Mouse (Mus musculus): ENCODE results near the gene F11. TPM values are rescaled to one million over a fixed set of nuclear protein-coding genes. Genes with fewer than 3 reads are reported as not detected.
A peak's percentile ranks its signal among the peaks of the same experiment; 100 is the strongest.

F11 gene
- total RNA-seq (2021), result under 1 TPM in 1 of 2 experiments, not detected in 1; 0.11 TPM
- long read RNA-seq, experiment 1, result 0 reads
- long read RNA-seq, experiment 2, result 0 reads

GRCm38 (mm10) chr8:45261920-45262319 is at the start of gene F11:
TSS of gene F11 (minus strand) at chr8:45262031.
- DNase-seq, result no peak

GRCm38 (mm10) chr8:45310967-45311366 is 49.1 kb upstream of the F11 start:
- DNase-seq, result no peak

GRCm38 (mm10) chr8:45308366-45308765 is 46.5 kb upstream of the F11 start, which contains the start of gene Gm45753:
TSS of gene Gm45753 (minus strand) at chr8:45308466.
- no peak for DNase-seq

- DNase-seq, result no peak
Measured at GRCm38 (mm10) chr8:45305479-45305878, 43.6 kb upstream of the F11 start.

- DNase-seq, result no peak
Measured at GRCm38 (mm10) chr8:45304354-45304753, 42.5 kb upstream of the F11 start.

- DNase-seq, result no peak
Measured at GRCm38 (mm10) chr8:45302390-45302789, 40.6 kb upstream of the F11 start.

- DNase-seq, result no peak
Measured at GRCm38 (mm10) chr8:45295276-45295675, 33.4 kb upstream of the F11 start.

- DNase-seq, result no peak
Measured at GRCm38 (mm10) chr8:45294687-45295086, 32.9 kb upstream of the F11 start, which contains the start of gene Klkb1. TSS of gene Klkb1 (minus strand) at chr8:45294859.

GRCm38 (mm10) chr8:45291790-45292189 is 30.0 kb upstream of the F11 start:
- no peak for DNase-seq

- DNase-seq, result no peak
Measured at GRCm38 (mm10) chr8:45281630-45282029, 19.8 kb upstream of the F11 start.

GRCm38 (mm10) chr8:45277453-45277852 is 15.6 kb upstream of the F11 start:
- no peak for DNase-seq

GRCm38 (mm10) chr8:45274317-45274716 is 12.5 kb upstream of the F11 start:
- no peak for DNase-seq

- DNase-seq, result no peak
Measured at GRCm38 (mm10) chr8:45269056-45269455, 7.2 kb upstream of the F11 start.

GRCm38 (mm10) chr8:45268485-45268884 is 6.7 kb upstream of the F11 start:
- DNase-seq, result no peak

- peak; percentile 13 for DNase-seq
Measured at GRCm38 (mm10) chr8:45267611-45268391, 6.0 kb upstream of the F11 start.

- DNase-seq, result no peak
Measured at GRCm38 (mm10) chr8:45266993-45267392, 5.2 kb upstream of the F11 start.

- DNase-seq, result no peak
Measured at GRCm38 (mm10) chr8:45264918-45265317, 3.1 kb upstream of the F11 start.

- no peak for DNase-seq
Measured at GRCm38 (mm10) chr8:45262851-45263250, 1.0 kb upstream of the F11 start.

- no peak for DNase-seq
Measured at GRCm38 (mm10) chr8:45258421-45258820, 3.4 kb downstream of the F11 start.

- no peak for DNase-seq
Measured at GRCm38 (mm10) chr8:45255040-45255439, 6.8 kb downstream of the F11 start.

- DNase-seq, result no peak
Measured at GRCm38 (mm10) chr8:45254194-45254842, 7.5 kb downstream of the F11 start.

GRCm38 (mm10) chr8:45253586-45253985 is 8.2 kb downstream of the F11 start:
- no peak for DNase-seq

GRCm38 (mm10) chr8:45253111-45253510 is 8.7 kb downstream of the F11 start:
- no peak for DNase-seq

- no peak for DNase-seq
Measured at GRCm38 (mm10) chr8:45246307-45246706, 15.5 kb downstream of the F11 start.
